ENCODE assay signal across 27 mouse cellular contexts in the genomic region with DNA sequence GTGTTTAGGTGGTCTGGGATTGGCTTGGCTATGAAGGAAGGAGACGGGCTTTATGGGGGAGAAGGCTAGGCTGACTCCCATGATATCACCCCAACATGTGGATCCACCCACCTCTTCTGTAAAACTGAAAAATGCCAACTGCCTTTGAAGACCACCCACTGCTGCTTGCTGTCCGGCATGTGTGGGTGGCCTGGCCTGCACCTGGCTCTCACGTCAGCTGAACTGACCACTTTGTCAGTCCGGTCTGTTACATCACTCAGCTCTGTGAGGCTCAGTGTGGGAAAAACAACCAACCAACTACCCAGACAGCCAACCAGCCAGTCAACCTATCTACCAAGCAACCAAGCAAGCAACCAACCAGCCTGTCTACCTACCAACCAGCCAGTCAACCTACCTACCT.
"Had no signal": no experiment of that assay in that cellular context is flagged by ENCODE, and none has a peak within 500 bp of the region (broad histone marks: within the 10 kb centered on the region; RNA-seq: fewer than 3 reads in every experiment).

No protein-coding gene starts in this region.

- H3K4me3 ChIP-seq: embryonic facial prominence, embryonic 10.5 days; embryonic facial prominence, embryonic 12.5 days; embryonic facial prominence, embryonic 13.5 days; embryonic facial prominence, embryonic 15.5 days; erythroblast, embryonic 14.5 days; forebrain, embryonic 10.5 days; forebrain, embryonic 12.5 days; forebrain, embryonic 13.5 days; forebrain, embryonic 15.5 days; gastrocnemius, adult 2 months; heart, adult 2 months had no signal

- H3K4me2 ChIP-seq: embryonic facial prominence, embryonic 12.5 days; embryonic facial prominence, embryonic 13.5 days; embryonic facial prominence, embryonic 15.5 days; forebrain, embryonic 12.5 days; forebrain, embryonic 13.5 days; forebrain, embryonic 15.5 days had no signal

- H3K27me3 ChIP-seq: embryonic facial prominence, embryonic 12.5 days; embryonic facial prominence, embryonic 13.5 days; embryonic facial prominence, embryonic 15.5 days; forebrain, embryonic 12.5 days; forebrain, embryonic 13.5 days; forebrain, embryonic 15.5 days had no signal

- H3K27ac ChIP-seq: embryonic facial prominence, embryonic 10.5 days; embryonic facial prominence, embryonic 12.5 days; embryonic facial prominence, embryonic 13.5 days; embryonic facial prominence, embryonic 15.5 days; forebrain, embryonic 10.5 days; forebrain, embryonic 12.5 days; forebrain, embryonic 13.5 days; forebrain, embryonic 15.5 days; gastrocnemius, adult 2 months; heart, adult 2 months had no signal

- H3K4me1 ChIP-seq: embryonic facial prominence, embryonic 12.5 days; embryonic facial prominence, embryonic 13.5 days; embryonic facial prominence, embryonic 15.5 days; forebrain, embryonic 13.5 days; forebrain, embryonic 15.5 days had no signal

- DNase-seq: cerebellum, adult 2 months; cerebellum, adult 8-10 months; cerebellum, adult 9-10 months; cerebellum, adult 9-11 months; cerebellum, postnatal 10 days; cerebellum, postnatal 14 days; cerebellum, postnatal 25 days; cerebellum, postnatal 36 days; embryo, embryonic 11 days; forebrain, postnatal 0 days; gastrocnemius, adult 2 months; gastrocnemius, postnatal 10 days; gastrocnemius, postnatal 14 days; gastrocnemius, postnatal 25 days; gastrocnemius, postnatal 36 days; heart, adult 11 months; heart, adult 18-20 months; heart, adult 2 months had no signal

- H3K36me3 ChIP-seq: embryonic facial prominence, embryonic 10.5 days; embryonic facial prominence, embryonic 12.5 days; embryonic facial prominence, embryonic 13.5 days; embryonic facial prominence, embryonic 15.5 days; forebrain, embryonic 10.5 days; forebrain, embryonic 12.5 days; forebrain, embryonic 15.5 days had no signal
